Mouse (Mus musculus) thymus, adult 18-20 months (tissue): ENCODE data around the gene Kcnk4.

Experiments
- DNase-seq, 2 experiments: peaks; one replicate each; pipeline ENCODE4 v3.0.0; 2022; ENCODE audit warnings: mixed read lengths in 2 of 2

Kcnk4 gene

DNA sequence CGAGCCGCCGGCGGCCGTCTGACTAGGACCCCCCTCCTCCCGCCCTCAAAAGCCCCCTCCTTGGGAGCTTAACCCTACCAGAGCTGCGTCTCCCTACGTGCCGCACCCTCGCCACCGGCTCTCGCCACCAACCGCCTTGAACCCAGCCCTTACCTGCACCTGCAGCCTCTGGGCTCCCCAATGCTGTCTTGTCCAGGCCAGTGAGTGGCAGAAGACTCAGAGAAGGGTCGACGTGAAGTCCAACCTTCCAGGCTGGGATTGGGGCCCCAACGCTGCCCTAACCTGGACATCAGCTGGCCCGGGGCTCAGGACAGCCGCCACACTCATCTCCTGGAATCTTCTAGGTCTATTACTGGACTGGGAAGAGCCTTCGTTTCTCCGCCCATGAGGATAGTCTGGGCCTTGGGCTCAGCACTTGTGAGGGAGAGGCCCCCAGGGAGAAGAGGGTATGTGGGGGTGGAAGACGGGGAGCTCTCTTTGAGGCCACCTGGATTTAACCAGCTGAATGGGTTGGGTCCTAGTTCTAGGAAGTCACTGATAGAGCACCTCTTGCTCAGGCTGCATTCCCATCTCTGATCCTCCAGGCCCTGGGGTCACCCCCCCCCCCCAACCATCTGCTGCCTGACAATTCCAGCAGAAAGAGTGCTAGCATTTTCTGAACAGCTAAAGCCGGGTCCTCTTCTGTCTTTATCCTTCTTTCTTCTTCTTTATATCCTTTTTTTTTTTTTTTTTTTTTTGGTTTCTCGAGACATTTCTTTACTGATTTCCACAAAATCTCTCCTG, at the start of gene Kcnk4:
Kcnk4 (minus strand) TSS at position 321 of the 783 bp plus-strand sequence.
- no peak for DNase-seq

DNA sequence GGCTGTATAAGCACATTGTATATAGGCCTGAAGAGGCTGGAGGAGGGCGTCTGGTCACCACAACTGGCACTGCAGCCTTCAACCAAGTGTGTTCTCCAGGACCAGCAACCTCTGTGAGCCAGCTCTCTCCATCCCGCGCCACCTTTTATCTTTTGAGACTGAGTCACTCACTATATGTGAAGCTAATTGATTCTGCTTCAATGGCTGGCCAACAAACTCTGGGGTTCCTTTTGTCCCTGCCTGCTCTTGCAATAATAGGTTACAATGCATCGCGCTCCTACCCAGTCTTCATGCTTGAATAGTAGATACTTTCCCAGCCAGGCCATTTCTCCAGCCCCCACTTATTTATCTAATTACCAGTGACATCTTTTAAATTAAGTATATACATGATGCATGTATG, 49.3 kb upstream of the Kcnk4 start:
- DNase-seq: no peak

DNA sequence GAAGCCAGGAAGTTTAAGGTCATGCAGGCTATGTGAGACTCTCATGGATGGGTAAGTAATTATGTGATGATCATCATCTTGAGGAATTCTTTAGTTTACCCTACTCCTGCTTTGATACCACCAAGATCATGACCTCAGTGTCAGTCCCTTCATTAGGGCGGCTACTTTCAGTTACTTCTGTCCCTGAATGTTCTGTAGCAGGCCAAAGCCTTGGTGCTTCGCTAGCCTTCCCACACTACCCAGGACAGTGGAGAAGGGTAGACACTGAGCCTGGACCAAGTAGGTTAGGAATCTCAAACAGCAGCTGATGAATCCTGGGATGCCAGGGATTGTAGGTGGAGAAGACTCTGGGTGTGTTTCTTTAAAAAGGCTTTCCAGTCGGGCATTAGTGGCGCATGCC, 47.1 kb upstream of the Kcnk4 start:
- no peak for DNase-seq

DNA sequence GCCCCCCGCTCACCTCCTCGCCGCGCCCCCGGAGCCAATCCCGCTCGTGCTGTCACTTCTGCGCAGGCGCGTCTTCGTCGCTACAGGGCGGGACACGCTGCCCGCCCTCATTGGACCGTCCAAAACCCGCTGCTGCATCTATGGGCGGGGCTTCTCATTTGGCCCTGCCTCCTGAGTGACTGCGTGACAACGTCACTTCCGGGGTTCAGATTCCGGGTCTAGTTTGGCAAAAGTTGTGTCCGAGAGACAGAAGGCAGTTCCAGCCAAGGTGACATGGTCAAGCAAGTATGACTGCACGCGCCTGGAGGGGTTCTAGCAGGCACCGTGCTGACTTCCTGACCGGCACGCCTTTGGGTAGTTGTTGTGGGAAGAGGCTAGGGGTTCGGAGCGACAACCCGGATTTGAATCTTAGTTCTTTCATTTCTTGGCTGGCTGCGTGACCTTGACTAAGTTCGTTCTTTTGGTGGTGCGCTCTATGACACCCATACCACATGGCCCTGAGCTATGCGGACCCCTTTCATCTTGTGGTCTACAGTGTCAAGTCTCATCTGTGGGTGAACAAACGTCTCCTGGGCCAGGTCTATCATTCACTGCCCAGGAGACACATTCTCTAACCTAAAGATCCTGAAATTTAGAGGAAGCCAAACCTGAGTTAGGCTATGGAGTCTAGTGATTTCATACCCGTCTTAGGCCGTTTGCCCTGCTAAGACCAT, 46.2 kb upstream of the Kcnk4 start, which contains the start of gene Fkbp2:
Fkbp2 (minus strand) TSS at position 121 of the 713 bp plus-strand sequence.
- DNase-seq: peak; percentile 97 to 99

DNA sequence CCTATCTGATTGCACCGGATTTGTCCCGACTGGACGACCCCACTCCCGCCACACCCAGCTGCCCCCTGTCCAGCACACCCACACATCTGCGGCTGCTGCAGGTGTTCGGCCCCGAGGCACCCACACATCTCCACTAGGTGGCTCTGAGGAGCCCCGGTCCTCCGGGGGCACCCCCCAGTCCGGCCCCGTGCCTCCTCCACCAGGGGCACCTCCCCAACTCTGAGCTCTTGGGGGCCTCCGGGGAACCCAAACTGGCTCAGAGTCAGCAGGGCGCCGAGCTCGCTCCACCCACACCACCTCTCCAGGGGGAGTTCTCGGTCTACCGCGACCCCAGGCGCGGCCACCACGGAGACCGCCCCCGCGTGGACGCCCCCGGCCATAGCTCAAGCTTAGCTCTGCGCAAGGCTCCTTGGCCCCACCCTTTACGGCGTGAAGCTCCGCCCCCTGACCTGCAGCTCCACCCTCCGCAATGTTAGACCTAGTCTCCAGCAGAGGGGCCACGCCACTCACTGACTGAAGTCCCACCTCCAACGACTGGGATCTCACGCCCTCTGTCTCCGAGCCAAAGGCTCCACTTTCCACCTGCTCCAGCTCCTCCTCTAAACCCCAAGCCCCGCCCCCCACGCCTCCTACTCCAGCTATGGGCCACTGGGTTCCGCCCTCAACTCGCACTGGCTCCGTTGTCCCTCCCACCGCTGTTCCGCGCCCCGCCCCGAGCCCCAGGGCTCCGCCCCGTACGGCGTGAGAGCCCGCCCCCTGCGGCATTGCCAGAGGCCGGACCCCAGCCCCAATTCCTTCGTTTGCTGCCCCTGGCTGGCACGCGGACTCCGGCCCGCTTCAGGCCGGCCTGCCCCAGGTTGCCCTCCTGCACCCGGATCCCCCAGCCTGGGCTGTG, 45.4 kb upstream of the Kcnk4 start:
- DNase-seq: peak; percentile 99

DNA sequence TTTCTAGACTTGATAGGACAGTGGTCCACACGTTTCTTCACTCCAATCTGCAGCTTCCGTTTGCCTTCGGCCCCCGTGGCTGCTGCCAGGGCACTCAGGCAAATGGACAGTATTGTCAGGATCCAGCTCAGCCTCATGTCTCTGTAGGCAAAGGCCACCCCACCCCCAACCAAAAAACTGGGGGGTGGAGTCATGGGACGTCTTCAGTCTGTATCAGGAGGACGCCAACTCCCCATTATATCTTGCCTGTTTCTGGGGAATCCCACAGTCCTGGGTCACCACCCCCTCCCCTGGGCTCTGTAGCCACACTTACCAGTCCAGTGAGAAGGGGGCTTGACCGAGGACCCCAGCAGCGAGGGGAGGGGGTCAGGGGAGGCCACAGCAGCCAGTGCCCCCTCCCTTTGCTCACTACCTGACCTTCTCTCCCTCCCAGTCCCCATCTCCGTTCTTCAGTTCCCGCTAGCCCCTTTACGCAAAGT, 44.7 kb upstream of the Kcnk4 start:
- peak; percentile 49 to 70 for DNase-seq

DNA sequence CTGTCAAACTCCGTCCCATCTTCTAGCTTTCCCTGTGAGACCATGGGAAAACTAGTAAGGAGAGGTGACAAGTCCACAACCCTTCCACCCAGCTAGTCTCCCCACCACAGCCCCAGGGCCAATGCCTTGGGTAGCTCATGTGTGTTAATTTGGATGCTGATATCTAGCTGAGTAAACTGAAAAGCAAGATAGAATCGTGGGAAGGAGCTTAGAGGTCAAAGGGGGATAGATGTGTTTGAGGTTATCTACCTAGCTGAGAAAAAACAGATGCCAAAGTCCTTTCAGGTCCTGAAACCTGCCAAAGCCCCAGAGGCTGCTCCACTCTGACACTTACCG, 44.3 kb upstream of the Kcnk4 start:
- DNase-seq: no peak

DNA sequence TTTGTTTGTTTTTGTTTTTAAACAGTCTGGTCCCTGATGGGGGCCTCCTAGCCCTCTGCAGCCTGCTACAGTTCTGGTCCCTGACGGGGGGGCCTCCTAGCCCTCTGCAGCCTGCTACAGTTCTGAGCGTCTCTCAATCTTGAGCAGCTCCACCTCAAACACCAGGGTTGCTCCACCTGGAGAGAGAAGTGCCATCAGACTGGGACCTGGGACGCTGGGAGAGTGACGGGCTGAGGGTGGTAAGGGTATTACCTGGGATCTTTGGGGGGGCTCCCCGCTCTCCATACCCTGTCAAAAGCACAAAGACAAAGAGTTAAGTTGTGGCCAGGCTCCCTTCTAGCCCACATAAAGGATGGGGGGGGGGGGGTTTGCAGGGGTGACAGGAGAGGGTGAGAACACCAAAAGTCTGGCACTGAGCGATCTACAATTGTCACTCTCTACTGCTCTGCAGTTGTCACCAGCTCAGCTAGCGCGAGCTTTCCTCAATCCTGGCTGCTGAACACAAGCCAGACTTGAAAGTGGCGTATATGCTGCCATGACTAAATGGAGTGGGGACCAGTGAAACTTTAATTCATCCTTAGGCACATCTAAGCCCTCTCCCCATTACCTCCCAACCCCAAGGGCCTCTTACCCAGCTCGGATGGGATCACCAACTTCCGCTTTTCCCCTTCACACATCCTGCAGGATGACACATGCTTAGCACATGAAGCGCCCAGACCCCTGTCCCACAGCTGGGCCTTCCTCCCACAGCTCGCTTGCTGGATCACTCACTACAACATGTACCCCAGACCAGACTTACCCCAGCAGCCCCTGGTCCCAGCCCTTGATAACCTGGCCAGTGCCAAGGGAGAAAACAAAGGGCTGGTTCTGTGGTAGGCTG, 43.7 kb upstream of the Kcnk4 start:
- no peak for DNase-seq

DNA sequence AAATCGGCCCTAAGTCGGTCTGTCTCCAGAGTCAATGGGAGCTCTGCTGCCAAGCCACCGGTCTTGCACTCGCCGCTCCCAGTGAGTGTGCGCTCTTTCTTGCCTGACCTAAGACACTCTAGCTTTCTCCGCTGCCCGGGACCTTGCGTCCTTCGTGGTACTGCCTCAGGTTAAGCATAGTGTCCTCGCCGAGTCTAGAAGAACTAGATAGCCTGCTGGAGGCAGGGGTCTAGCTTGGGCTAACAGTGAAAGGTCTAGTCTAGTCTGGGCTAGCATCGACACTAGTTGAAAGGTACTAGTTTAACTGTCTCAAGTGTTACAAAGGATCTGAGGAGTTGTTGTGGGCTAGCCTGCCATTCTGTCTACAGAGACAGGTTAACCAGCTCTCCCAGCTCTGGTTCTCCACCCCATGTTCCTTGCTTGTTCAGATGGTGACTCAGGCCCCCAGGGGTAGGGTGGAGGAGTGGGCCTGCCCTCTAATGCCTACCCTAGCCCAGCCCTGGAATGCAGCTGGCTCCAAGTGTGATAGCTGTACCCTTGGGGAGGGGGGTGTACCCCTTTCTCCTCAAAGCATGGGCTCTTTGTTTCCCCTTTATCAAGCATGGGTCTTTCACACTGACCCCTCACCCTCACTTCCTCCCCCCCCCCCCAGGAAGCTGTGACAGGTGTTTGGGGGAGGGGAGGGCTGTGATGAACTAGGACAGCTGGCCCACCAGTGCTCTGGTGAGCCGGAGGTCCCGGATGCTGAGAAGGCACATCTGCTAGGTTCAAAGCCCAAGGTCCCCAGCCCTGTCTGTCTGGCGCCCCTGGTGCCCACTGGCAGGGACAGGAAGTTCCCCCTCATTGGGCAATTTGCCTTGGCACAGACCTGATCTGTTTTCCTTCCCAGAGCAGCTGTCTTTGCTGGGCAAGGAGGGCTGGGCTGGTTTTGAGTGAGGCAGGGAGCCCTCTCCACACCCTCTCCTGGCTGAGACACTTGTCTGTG, 41.5 kb upstream of the Kcnk4 start, which contains the start of gene Plcb3:
Plcb3 (minus strand) TSS at position 934 of the 985 bp plus-strand sequence.
- DNase-seq: peak; percentile 85 to 93

DNA sequence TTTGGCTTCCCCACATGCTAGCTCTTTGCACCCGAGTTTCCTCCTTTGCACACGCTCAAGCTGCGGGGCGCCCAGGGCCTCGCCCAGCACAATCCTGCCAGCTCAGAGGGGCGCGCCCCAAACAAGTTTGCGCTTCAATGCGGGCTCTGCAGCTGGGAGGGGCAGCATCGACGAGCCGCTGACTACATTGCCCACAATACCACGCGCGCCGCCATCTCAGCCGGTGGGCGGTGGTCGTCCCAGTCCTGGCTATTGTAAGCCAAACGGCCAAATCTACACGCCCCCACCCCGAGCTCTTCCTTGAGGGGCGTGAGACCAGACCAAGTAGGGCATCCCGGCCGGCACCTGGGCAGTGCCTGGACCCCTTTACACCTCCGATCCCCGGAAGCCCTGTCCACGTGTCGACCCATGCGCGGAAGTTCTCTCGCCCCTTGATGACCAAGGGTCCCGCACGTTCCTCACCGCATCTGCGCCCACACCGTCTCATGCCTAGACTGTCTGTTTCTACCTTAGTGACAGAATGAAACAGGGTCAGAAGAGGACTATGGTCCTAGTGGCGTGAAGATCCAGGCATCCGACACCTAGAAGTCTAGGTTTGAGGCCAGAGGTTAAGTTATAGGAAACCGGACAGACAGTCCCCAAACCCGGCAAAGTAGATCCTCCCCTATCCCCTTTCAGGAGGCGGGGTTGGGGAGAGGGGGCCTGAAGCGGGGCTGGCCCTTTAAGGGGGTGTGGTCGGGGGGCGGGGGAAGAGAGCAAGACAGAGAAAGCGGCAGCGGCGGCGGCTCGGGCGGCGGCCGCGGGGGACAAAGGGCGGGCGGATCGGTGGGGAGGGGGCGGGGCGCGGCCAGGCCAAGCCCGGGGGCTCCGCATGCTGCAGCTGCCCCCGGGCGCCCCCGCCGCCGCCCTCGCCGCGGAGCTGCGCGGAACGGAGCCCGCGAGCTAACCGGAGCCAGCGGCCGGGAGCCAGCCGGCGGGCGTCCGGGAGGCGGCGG, 40.2 kb upstream of the Kcnk4 start, which contains the start of gene Ppp1r14b:
Ppp1r14b (plus strand) TSS at position 758 of the 995 bp plus-strand sequence.
- peak; percentile 78 to 83 for DNase-seq

DNA sequence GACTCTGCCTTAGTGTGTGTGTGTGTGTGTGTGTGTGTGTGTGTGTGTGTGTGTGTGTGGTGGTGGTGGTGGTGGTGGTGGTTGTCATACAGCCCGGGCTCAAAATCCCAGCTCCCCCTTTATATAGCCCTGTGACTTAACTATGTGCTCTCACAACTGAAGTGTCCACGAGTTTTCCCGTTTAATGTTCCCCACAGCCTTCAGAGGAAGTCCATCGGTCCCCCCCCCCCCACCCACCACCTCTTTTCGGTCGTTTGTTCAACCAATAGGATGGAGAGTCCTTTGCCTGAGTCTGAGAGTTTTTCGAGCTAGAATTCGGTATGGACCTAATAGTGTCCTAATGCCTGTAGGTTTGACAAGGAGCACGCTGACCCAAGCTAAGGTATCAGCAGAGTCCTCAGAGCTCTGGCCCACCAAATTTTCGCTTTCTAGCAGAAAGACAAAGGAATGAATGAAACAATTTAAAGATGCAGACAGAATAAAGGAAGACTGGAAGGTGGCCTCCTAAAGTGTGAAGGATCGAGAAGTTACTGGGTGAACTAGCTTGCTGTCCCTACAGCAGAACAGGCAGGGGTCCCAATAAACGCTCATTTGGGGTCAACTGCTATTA, 39.4 kb upstream of the Kcnk4 start:
- DNase-seq: no peak

DNA sequence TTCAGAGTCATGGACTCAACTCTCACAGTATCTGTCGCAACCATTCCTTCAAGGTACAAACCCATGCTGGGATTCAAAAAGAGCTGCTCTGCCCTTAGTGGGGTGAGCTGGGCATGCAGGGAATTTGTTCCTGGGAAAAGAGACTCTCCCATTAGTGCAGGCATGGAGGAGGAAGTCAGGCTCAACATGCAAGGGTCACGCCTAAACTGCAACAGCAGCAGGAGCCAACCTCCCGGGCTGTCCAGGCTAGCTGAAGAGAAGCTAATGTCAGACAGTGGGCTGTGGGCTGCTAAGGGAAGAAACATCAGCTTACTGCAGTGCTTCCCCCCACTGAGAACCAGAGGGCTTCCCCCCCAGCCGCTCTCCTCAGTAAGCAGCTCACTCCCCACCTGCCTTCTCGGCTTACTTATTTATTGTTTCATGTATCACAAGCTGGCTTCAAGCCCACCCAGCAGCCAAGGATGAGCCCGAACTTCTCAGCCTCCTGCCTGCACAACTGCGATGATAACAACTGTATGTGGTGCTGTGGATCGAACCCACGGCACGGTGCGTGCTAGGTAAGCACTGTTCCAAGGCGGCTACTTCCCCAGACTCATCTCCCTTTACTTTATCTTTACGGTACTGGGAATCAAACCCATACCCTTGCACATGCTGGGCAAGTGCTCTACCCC, 38.1 kb upstream of the Kcnk4 start:
- no peak for DNase-seq

DNA sequence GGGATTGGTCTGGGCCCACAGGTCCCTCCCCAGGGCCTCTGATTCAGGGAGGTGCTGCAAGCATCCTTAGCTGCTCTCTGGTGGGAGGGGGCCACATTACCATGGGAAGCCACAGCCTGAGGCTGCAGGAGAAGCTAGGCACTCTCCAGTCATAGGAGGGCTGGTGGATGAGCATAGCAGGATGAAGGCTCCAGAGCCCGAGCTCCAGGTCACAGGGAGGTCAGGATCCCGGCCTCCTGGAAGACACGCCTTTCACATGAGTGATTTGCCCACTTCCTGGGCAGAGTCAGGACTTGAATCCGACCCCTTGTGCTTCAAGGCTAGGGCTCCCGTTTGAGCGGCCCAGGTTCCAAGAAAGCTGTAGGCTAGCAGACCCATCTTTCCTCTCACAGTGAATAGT, 37.3 kb upstream of the Kcnk4 start:
- DNase-seq: no peak

DNA sequence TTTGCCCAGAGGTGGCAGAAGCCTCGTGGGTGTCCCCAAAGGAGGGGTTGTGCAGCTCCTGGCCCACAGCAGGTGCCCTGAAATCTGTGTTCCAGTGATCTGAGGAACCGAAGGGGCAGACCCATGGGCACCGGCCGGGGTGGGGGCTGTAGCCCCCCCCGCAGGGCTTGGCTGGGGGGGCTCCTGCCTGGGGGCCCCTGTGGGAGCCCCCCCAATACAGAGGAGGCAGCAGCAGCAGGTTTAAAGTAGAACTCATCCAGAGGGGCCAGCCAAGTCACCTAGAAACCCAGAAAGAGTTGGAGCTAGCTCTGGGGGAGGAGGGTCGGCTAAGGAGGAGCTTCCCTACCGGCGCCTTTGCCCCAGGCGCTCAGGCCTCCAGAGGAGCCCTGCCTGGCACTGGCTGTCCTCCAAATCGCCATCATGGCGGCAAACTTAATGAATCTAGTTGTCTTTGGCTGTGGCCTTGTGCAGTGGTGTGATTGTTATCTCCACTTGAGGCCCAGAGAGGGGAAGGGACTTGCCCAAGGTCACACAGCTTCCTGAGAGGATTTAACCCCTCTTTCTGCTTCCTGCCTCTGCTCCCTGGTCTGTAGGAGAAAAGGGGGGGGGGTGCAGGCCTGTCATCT, 36.3 kb upstream of the Kcnk4 start:
- DNase-seq: no peak

DNA sequence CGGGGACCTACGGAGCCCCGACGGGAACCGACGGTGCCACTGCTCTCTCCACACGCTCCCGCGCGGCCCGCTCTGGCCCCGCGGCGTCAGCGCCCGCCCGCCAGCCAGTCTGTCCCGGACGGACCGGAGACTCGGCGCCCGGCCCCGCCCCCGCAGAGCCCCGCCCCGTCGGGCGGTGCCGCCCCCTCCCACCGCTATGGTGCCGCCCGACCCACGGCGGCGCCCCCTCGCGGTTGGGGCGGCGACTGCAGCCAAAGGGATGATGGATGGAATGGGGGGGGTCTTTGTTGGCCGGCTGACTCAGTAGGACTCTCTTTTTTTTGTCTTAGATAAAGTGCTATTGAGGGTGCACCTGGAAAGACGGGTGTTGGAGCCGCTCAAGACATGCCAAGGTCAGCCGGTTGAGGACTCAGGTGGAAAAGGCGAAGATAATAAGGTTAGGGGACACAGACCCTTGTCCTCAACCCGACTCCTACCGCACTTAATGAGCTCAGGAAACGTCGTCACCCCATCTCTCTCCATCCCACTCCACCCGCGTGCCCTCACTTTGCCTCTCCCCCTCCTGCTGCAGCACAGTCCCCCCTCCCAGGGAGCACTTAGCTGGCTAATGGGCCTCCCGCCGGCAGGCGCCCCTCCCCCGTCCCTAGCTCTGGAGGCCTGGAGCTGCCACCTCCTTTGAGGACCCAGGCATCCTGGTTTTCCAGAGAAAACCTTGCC, 35.5 kb upstream of the Kcnk4 start:
- peak in 1 of 2 experiments; percentile 46 for DNase-seq

DNA sequence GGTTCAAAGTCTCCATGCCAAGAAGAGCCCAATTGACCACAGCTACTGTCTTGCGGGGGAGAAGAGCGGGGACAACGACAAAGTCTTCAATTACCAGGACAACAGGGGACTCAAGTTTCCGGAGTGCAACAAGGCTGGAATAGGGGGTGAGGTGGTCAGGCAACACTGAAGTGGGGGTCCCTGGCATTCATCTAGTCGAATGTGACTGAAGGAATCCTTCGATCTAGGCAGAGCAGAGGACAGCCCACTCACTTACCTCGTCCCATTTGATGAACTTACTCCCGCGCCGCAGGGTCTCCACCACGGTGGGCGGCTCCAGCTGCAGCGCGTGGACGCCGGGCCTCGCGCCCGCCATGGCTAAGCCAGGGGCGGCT, 35.0 kb upstream of the Kcnk4 start:
- no peak for DNase-seq
